Mouse (Mus musculus) C2C12 (cell line): ENCODE measurements around the gene Ncoa1. TPM values are rescaled to one million over a fixed set of nuclear protein-coding genes. Genes with fewer than 3 reads are reported as not detected.

Source experiments
- H3K27me3 ChIP-seq: one replicate; pipeline ENCODE4 v1.6.1; 2011; ENCODE audit not compliant: control insufficient read depth, insufficient read depth, insufficient read length
- H3K36me3 ChIP-seq: one replicate; pipeline ENCODE4 v1.6.1; 2011; ENCODE audit not compliant: control insufficient read depth, insufficient read depth
- H3K4me3 ChIP-seq: one replicate; pipeline ENCODE4 v1.5.1; 2011; ENCODE audit warnings: mild to moderate bottlenecking, control low read depth; ENCODE audit not compliant: poor library complexity, insufficient read depth, severe bottlenecking
- H3K79me2 ChIP-seq: one replicate; pipeline ENCODE4 v1.6.1; 2011; ENCODE audit not compliant: control insufficient read depth, insufficient read depth
- H3K79me3 ChIP-seq: one replicate; pipeline ENCODE4 v1.6.1; 2011; ENCODE audit warnings: low read depth, control low read depth
- H3ac ChIP-seq: one replicate; pipeline ENCODE3; 2011; ENCODE audit warnings: low read depth; ENCODE audit not compliant: control insufficient read depth, insufficient read length
- CEBPB ChIP-seq: IDR thresholded peaks from one replicate; pipeline ENCODE4 v1.6.1; 2011; ENCODE audit warnings: low read depth, mild to moderate bottlenecking, control low read depth, moderate library complexity
- CTCF ChIP-seq: IDR thresholded peaks from one replicate; pipeline ENCODE4 v1.5.1; 2011; ENCODE audit not compliant: control insufficient read depth, insufficient read depth, insufficient read length
- FOSL1 ChIP-seq: IDR thresholded peaks from one replicate; pipeline ENCODE4 v1.8.0; 2011; ENCODE audit warnings: mild to moderate bottlenecking, low read length; ENCODE audit not compliant: poor library complexity, insufficient read depth, severe bottlenecking
- MAX ChIP-seq: IDR thresholded peaks from one replicate; pipeline ENCODE4 v1.6.1; 2011; ENCODE audit warnings: mild to moderate bottlenecking, control low read depth
- MYOD1 ChIP-seq: IDR thresholded peaks from one replicate; pipeline ENCODE4 v1.6.1; 2011; ENCODE audit warnings: low read depth; ENCODE audit not compliant: control insufficient read depth, insufficient read length
- MYOG ChIP-seq: IDR thresholded peaks from one replicate; pipeline ENCODE4 v1.6.1; 2011; ENCODE audit not compliant: control insufficient read depth, insufficient read length; ENCODE audit errors: extremely low read depth
- USF1 ChIP-seq: IDR thresholded peaks from one replicate; pipeline ENCODE4 v1.6.1; 2011; ENCODE audit warnings: low read depth, mild to moderate bottlenecking, control low read depth, moderate library complexity
- polyA plus RNA-seq: library from polyadenylated mRNA; unstranded; fragments of >200 nt; fragmentation: generic; extraction: Trizol; gene quantifications from one replicate; pipeline ENCODE4 v1.2.1, GENCODE M21; 2012; ENCODE audit warnings: missing spikeins

The Ncoa1 gene
- polyA plus RNA-seq, 1 experiment: 3.4 TPM

DNA sequence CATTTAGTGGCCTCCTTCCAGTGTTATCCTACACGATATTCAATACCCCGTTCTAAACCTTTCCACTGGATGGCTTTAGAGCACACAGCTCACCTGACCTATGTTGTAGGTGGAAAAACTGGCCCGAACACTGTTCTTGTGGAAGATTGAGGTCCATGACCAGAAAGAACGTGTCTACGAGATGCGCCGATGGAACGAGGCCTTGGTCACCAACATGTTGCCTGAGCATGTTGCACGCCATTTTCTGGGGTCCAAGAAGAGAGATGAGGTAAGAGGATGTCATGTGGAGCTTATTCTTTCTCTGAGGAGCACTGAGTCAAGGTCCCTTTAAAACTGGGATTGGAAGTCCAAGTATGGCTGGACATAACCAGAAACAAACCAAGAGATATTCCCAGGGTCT is 267.8 kb downstream of the Ncoa1 start:
- TF ChIP-seq MYOG (no peak), USF1 (no peak), MAX (no peak), MYOD1 (no peak), CEBPB (no peak), FOSL1 (no peak), CTCF (no peak)

DNA sequence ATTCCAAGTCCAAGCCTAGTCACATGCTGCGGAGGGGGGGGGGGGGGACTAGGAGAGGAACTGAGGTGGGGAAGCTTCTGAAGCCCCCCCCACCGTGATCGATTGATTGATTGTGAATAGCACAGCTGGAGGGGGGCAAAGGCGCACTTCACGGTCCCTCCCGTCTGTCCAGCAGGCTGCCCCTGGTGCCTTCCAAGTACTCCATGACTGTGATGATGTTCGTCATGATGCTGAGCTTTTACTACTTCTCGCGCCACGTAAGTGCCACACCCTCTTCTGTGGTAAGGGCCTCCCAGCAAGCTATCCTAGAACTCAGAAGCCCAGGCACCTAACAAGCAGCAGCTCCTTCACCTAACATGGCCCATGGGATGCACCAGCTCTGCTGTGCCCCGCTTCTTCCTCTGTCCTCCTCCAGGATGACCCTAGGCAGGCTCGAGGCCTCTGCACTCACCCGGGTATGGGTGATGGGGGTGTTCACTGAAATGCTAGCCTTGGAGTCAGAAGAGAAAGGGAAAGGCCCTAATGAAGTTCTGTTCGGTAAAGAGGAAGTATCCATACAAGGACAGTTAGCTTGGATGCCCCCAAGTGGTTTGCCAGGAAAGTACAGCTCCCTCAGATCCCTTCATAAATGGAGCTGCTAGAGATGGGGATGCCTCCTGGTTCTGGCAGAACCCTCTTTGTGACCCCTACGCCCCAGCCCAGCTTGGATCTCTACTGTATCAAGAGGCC is 268.4 kb downstream of the Ncoa1 start:
- H3K79me3 ChIP-seq: no peaks in the 10 kb centered on the region
- no peaks in the 10 kb centered on the region for H3K79me2 ChIP-seq
- no peak overlapping the region for H3K4me3 ChIP-seq
- H3K36me3 ChIP-seq: peaks cover 12% of the 10 kb centered on the region
- no peak for TF ChIP-seq MYOD1
- peak; percentile 17 for TF ChIP-seq CTCF
- no peaks in the 10 kb centered on the region for H3K27me3 ChIP-seq
- H3ac ChIP-seq: no peak overlapping the region

More for the DNA sequence above, 267.8 kb downstream of the Ncoa1 start:
- Histone ChIP-seq H3K27me3 (no peaks in the 10 kb centered on the region), H3K79me3 (no peaks in the 10 kb centered on the region), H3ac (no peak overlapping the region), H3K4me3 (no peak overlapping the region), H3K79me2 (no peaks in the 10 kb centered on the region), H3K36me3 (peaks cover 12% of the 10 kb centered on the region)

DNA sequence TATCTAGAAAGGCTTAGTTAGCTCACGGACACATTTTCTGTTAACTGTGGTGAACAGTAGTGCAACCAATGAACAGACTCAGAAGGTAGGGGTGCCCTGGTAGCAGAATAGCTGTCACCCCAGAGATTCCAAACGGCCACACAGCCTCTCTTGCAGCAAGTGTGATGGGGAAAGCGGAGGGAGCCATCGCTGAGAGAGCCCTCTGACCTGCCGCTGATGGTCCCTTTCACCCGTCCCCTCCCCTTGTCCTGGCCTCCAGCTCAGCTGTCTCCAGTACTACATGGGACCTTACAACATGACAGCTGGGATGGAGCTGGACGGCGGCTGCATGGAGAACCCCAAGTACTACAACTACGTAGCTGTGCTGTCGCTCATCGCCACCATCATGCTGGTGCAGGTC is 270.9 kb downstream of the Ncoa1 start:
- Histone ChIP-seq H3ac (no peak overlapping the region), H3K4me3 (no peak overlapping the region), H3K27me3 (no peaks in the 10 kb centered on the region), H3K79me3 (no peaks in the 10 kb centered on the region), H3K79me2 (no peaks in the 10 kb centered on the region), H3K36me3 (no peaks in the 10 kb centered on the region)
- TF ChIP-seq FOSL1 (no peak), MYOG (no peak), MAX (no peak), CEBPB (no peak), MYOD1 (no peak), USF1 (no peak), CTCF (no peak)

DNA sequence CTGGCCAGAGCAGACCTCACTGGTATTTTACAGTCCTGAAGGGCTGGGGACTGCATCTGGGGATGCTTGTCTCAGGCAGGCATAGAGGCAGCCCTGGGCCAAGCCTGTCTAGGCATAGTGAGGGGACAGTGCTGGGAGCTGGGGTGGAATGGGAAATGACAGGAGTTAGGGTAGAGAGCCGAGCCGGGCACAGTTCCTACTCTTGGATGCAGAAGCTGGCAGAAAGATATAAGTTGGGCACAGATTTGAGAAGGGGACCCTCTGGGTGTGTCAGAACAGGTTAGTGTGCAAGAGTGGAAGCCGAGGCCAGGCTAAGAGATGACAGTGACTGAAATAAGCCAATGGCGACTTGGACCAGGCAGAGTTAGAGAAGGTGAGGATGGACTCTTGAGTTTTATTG is 274.8 kb downstream of the Ncoa1 start:
- no peaks in the 10 kb centered on the region for H3K79me3 ChIP-seq
- no peak for TF ChIP-seq MYOG
- no peak for TF ChIP-seq USF1
- TF ChIP-seq CEBPB: no peak
- no peak for TF ChIP-seq MYOD1
- no peak for TF ChIP-seq MAX
- no peak for TF ChIP-seq FOSL1
- TF ChIP-seq CTCF: no peak
- H3K36me3 ChIP-seq: no peaks in the 10 kb centered on the region

DNA sequence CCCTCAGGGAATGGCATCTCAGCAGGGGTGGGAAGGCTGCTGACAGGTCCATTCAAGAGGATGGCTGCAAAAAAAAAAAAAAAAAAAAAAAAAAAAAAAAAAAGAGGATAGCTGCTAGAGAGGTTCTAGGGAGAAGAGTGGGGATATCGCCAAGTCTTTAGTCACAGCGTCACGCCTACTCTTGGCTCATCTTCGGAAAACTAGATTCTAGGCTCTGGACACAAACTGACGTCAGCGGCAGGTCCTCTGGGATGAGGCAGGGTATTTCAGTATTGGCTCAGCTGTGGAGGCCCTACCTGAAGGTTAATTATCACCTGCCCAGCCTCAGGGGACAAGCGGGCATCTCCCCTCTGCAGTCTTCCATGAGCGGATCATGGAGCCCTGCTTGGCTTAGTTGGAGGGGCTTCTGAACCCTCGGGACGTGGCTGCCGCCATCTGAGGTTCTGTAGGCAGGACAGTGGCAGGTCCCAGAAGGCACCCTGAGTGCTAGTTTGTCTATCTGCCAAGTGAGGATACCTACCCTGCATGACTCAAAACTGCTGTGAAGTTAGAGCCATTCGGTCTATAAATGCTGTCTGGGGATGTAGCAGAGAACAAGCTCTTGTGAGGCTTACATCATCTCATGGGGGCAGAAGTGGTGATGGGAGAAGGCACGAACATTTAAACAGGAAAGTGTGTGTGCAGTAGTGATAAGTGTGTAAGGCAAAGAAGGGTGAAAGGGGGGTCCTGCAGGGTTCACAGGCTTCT is 275.4 kb downstream of the Ncoa1 start:
- no peak overlapping the region for H3ac ChIP-seq
- H3K36me3 ChIP-seq: no peaks in the 10 kb centered on the region
- TF ChIP-seq CEBPB (no peak), FOSL1 (no peak), MYOG (no peak), MYOD1 (no peak), CTCF (no peak), USF1 (no peak), MAX (no peak)
- no peaks in the 10 kb centered on the region for H3K79me2 ChIP-seq
- no peaks in the 10 kb centered on the region for H3K79me3 ChIP-seq
- no peaks in the 10 kb centered on the region for H3K27me3 ChIP-seq
- H3K4me3 ChIP-seq: no peak overlapping the region

More for the DNA sequence above, 274.8 kb downstream of the Ncoa1 start:
- Histone ChIP-seq H3K27me3 (no peaks in the 10 kb centered on the region), H3K4me3 (no peak overlapping the region), H3ac (no peak overlapping the region), H3K79me2 (no peaks in the 10 kb centered on the region)

DNA sequence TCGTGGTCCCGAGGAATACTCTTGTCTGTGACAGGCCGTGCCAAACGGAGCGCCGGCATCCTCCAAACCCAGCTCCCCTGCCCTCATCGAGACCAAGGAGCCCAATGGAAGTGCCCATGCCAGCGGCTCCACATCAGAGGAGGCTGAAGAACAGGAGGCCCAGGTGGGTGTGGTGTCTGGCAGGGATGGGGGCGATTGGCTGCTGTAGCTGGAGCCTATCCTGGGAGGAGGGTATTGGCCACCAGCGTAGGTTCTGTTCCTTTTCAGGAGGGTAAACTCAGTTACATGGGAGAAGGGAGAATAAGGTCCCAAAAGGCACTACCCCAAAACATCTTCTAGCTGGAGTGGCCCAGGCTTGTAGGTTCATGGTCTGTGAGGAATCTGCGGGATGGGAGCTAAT is 277.7 kb downstream of the Ncoa1 start:
- Histone ChIP-seq H3ac (no peak overlapping the region), H3K36me3 (no peaks in the 10 kb centered on the region)
- TF ChIP-seq USF1: no peak
- TF ChIP-seq FOSL1: no peak
- TF ChIP-seq MAX: no peak
- TF ChIP-seq CTCF: no peak
- no peak for TF ChIP-seq CEBPB
- no peak for TF ChIP-seq MYOG
- TF ChIP-seq MYOD1: no peak

More for the DNA sequence above, 277.7 kb downstream of the Ncoa1 start:
- H3K79me2 ChIP-seq: no peaks in the 10 kb centered on the region
- no peaks in the 10 kb centered on the region for H3K79me3 ChIP-seq
- no peaks in the 10 kb centered on the region for H3K27me3 ChIP-seq
- H3K4me3 ChIP-seq: no peak overlapping the region
